Comparison of ENCODE assay signal across 17 mouse cellular contexts in the genomic region with DNA sequence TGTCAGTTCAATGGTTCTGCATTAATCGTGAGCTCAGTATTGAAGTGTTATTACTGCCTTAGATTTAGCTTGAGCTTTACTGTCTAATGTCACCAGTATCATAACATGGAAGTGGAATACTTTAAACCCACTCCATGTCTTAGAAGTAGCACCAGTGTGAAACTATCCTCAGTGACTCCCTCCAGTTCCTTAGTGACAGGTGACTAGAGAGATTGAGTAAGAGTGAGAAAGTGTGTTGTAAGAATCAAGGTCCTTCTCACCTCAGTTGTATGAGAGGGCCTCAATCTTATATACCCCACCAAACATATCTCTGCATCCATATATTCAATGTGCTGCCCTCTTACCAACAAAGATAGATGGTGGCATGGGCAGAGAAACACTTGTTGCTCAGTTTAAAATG. TPM values are rescaled to one million over a fixed set of nuclear protein-coding genes. Genes with fewer than 3 reads are reported as not detected.
DNase-seq lines count a peak whose midpoint lies in the region; ATAC-seq and TF ChIP-seq lines count a peak whose summit lies in the region.
"Had no signal": no experiment of that assay in that cellular context is flagged by ENCODE, and none has a peak within 500 bp of the region (broad histone marks: within the 10 kb centered on the region; RNA-seq: fewer than 3 reads in every experiment).

No protein-coding gene starts in this region.

- H3K4me3 ChIP-seq in kidney, adult 2 months (ENCODE audit: insufficient read depth, low read depth, low read length) = no peak overlapping the region
- H3K4me3 ChIP-seq in bone marrow macrophage, adult 2 months (ENCODE audit: insufficient read depth, low read length) = no peak overlapping the region
- H3K4me3 ChIP-seq: embryonic facial prominence, embryonic 13.5 days; forebrain, embryonic 13.5 days; heart, embryonic 13.5 days; hindbrain, embryonic 13.5 days; intestine, embryonic 15.5 days had no signal

- no peak for TF ChIP-seq POLR2A in kidney, adult 2 months (IDR thresholded peaks at IDR 0.05; ENCODE audit: low read depth, low read length)
- no peak for TF ChIP-seq POLR2A in bone marrow macrophage, adult 2 months (IDR thresholded peaks at IDR 0.05; ENCODE audit: borderline replicate concordance, low read depth, low read length)

- DNase-seq in kidney, adult 2 months = no peak
- DNase-seq in kidney, postnatal 25 days = no peak
- DNase-seq in Muller cell, postnatal 12 days (ENCODE audit: inconsistent ontology term) = no peak
- DNase-seq in left cerebral cortex, postnatal 4 days = no peak
- DNase-seq: cerebellum, adult 11 months; cerebellum, adult 8-10 months; cerebellum, postnatal 14 days; gastrocnemius, postnatal 36 days had no signal

- ATAC-seq in common myeloid progenitor, adult 5-6 weeks (replicated peaks; ENCODE audit: low read depth, poor library complexity, severe bottlenecking) = 0 out of 2 replicates have a peak, but pooled peaks have one; percentile 11
- peak; percentile 61 for ATAC-seq in megakaryocyte progenitor cell, adult 5-6 weeks (replicated peaks; ENCODE audit: poor library complexity)
- ATAC-seq: intestine, embryonic 15.5 days had no signal

- 89% methylated on average over 1 of the region's 1 CpGs for WGBS in kidney, adult 2 months

- no peak for TF ChIP-seq CTCF in kidney, adult 2 months (conservative IDR thresholded peaks at IDR 0.05; ENCODE audit: insufficient read depth, insufficient read length, low read depth, low read length)
- TF ChIP-seq CTCF in bone marrow macrophage, adult 2 months (IDR thresholded peaks at IDR 0.05; ENCODE audit: low read depth, low read length) = no peak

- intact Hi-C loops in left cerebral cortex, postnatal 4 days (cut with DNase I) = no loop called here

- H3K4me1 ChIP-seq in kidney, adult 2 months (ENCODE audit: control insufficient read depth, insufficient read depth, low read length) = peaks cover 15% of the 10 kb centered on the region; the same call in 1 of the 2 replicates
- H3K4me1 ChIP-seq in bone marrow macrophage, adult 2 months (ENCODE audit: control insufficient read depth, insufficient read depth, low read length) = peaks cover 37% of the 10 kb centered on the region
- H3K4me1 ChIP-seq: forebrain, embryonic 13.5 days; hindbrain, embryonic 13.5 days; intestine, embryonic 15.5 days had no signal

- no peaks in the 10 kb centered on the region for H3K36me3 ChIP-seq in kidney, adult 2 months (ENCODE audit: control insufficient read depth, insufficient read depth, low read length)
- H3K36me3 ChIP-seq: embryonic facial prominence, embryonic 13.5 days; G1E; heart, embryonic 13.5 days; hindbrain, embryonic 13.5 days; intestine, embryonic 15.5 days had no signal

- H3K27me3 ChIP-seq in kidney, adult 2 months (replicated peaks; ENCODE audit: control insufficient read depth, insufficient read depth, low read length) = no peaks in the 10 kb centered on the region
- H3K27me3 ChIP-seq: intestine, embryonic 15.5 days had no signal

- H3K27ac ChIP-seq in kidney, adult 2 months (ENCODE audit: insufficient read depth, low read depth, low read length) = peak overlapping the region; percentile 64
- peak overlapping the region; percentile 1; the same call in 1 of the 2 replicates for H3K27ac ChIP-seq in bone marrow macrophage, adult 2 months (ENCODE audit: insufficient read depth, low read depth, low read length)
- H3K27ac ChIP-seq: embryonic facial prominence, embryonic 13.5 days; forebrain, embryonic 13.5 days; heart, embryonic 13.5 days; hindbrain, embryonic 13.5 days; intestine, embryonic 15.5 days had no signal

RNA-seq across cellular contexts. Expression of gene Atg4a, which starts 22.2 kb away (rescaled TPM):
- 4.5 and 6.0 TPM in 2 replicates for polyA plus RNA-seq in kidney, adult 2 months (2012; rRNA removed)
- 19.3 and 19.5 TPM in 2 replicates for polyA plus RNA-seq in bone marrow macrophage, adult 2 months (2012; ENCODE audit: insufficient read depth, insufficient read length, missing spikeins)
- 25.2 and 26.9 TPM in 2 replicates for total RNA-seq in common myeloid progenitor, adult 5-6 weeks (2017)
- total RNA-seq in megakaryocyte progenitor cell, adult 5-6 weeks (2015) = 20.1 and 21.5 TPM in 2 replicates
- 26.2 and 28.3 TPM in 2 replicates for total RNA-seq in megakaryocyte progenitor cell, adult 5-6 weeks (2017)
- 10 to 100 TPM; 18.4 to 20.5 TPM for total RNA-seq in left cerebral cortex, postnatal 4 days (2021)

RNA-seq across cellular contexts. Expression of gene Psmd10, which starts 22.4 kb away (rescaled TPM):
- 7.9 and 11.0 TPM in 2 replicates for polyA plus RNA-seq in kidney, adult 2 months (2012; rRNA removed)
- polyA plus RNA-seq in bone marrow macrophage, adult 2 months (2012; ENCODE audit: insufficient read depth, insufficient read length, missing spikeins) = 35.3 and 35.7 TPM in 2 replicates
- total RNA-seq in common myeloid progenitor, adult 5-6 weeks (2017) = 46.3 and 50.3 TPM in 2 replicates
- total RNA-seq in megakaryocyte progenitor cell, adult 5-6 weeks (2015) = 23.3 and 30.7 TPM in 2 replicates
- total RNA-seq in megakaryocyte progenitor cell, adult 5-6 weeks (2017) = 44.2 and 55.4 TPM in 2 replicates
- 10 to 100 TPM; 14.5 to 19.7 TPM for total RNA-seq in left cerebral cortex, postnatal 4 days (2021)
